8 mouse cellular contexts compared by ENCODE assay signal in genomic region chr17:21567696-21568095, GRCm38 (mm10). TPM values are rescaled to one million over a fixed set of nuclear protein-coding genes. Genes with fewer than 3 reads are reported as not detected.
DNase-seq lines count a peak whose midpoint lies in the region; ATAC-seq and TF ChIP-seq lines count a peak whose summit lies in the region.

No protein-coding gene starts in this region.

- H3K27me3 ChIP-seq in forebrain, embryonic 11.5 days (ENCODE audit: control insufficient read depth, insufficient read depth, low read length): no peaks in the 10 kb centered on the region
- no peaks in the 10 kb centered on the region for H3K27me3 ChIP-seq in hindbrain, embryonic 16.5 days (replicated peaks; ENCODE audit: control insufficient read depth, insufficient read depth, low read length)
- H3K27me3 ChIP-seq in liver, postnatal 0 days (ENCODE audit: insufficient read depth, low read length): no peaks in the 10 kb centered on the region

- H3K4me1 ChIP-seq in forebrain, embryonic 11.5 days (replicated peaks; ENCODE audit: control insufficient read depth, insufficient read depth, low read length): 0 out of 2 replicates have a peak, but pooled peaks cover 2% of the 10 kb centered on the region
- peaks cover 12% of the 10 kb centered on the region for H3K4me1 ChIP-seq in hindbrain, embryonic 16.5 days (ENCODE audit: control insufficient read depth, insufficient read depth, low read depth, low read length)
- peaks cover 4% of the 10 kb centered on the region; the same call in 1 of the 2 replicates for H3K4me1 ChIP-seq in liver, postnatal 0 days (ENCODE audit: insufficient read depth)

- intact Hi-C loops in heart, postnatal 25 days (cut with DNase I): no loop called here

- peak overlapping the region; percentile 48 for H3K4me2 ChIP-seq in forebrain, embryonic 11.5 days (ENCODE audit: low read depth, low read length, severe bottlenecking)
- peak overlapping the region; percentile 71 for H3K4me2 ChIP-seq in hindbrain, embryonic 16.5 days (ENCODE audit: low read length)
- H3K4me2 ChIP-seq in liver, postnatal 0 days (ENCODE audit: low read depth, low read length): peak overlapping the region; percentile 72

- H3K36me3 ChIP-seq in forebrain, embryonic 11.5 days (ENCODE audit: control insufficient read depth, insufficient read depth, low read length): no peaks in the 10 kb centered on the region
- H3K36me3 ChIP-seq in hindbrain, embryonic 16.5 days (ENCODE audit: control insufficient read depth, insufficient read depth, low read length): no peaks in the 10 kb centered on the region
- H3K36me3 ChIP-seq in liver, postnatal 0 days (replicated peaks; ENCODE audit: insufficient read depth, low read length): no peaks in the 10 kb centered on the region

- no peaks in the 10 kb centered on the region for H3K9me3 ChIP-seq in forebrain, embryonic 11.5 days (ENCODE audit: control insufficient read depth, low read length)
- H3K9me3 ChIP-seq in hindbrain, embryonic 16.5 days (ENCODE audit: control insufficient read depth, low read length): no peaks in the 10 kb centered on the region
- H3K9me3 ChIP-seq in liver, postnatal 0 days (ENCODE audit: low read length): no peaks in the 10 kb centered on the region

- WGBS in forebrain, embryonic 11.5 days: 68% methylated on average over 1 of the region's 1 CpGs
- 58% methylated on average over 1 of the region's 1 CpGs for WGBS in hindbrain, embryonic 16.5 days
- 30% methylated on average over 1 of the region's 1 CpGs for WGBS in liver, postnatal 0 days (ENCODE audit: insufficient replicate concordance)

- peak overlapping the region; percentile 40 for H3K4me3 ChIP-seq in forebrain, embryonic 11.5 days (ENCODE audit: low read depth, low read length)
- H3K4me3 ChIP-seq in hindbrain, embryonic 16.5 days (ENCODE audit: low read length): peak overlapping the region; percentile 58
- peak overlapping the region; percentile 67; the same call in 1 of the 2 replicates for H3K4me3 ChIP-seq in liver, postnatal 0 days (ENCODE audit: low read depth, low read length)

- ATAC-seq in forebrain, embryonic 11.5 days (replicated peaks; ENCODE audit: low FRiP score): 0 out of 2 replicates have a peak, but pooled peaks have one; percentile 11
- ATAC-seq in hindbrain, embryonic 16.5 days: no peak
- no peak for ATAC-seq in liver, postnatal 0 days

- no peak for TF ChIP-seq CTCF in liver, postnatal 0 days (IDR thresholded peaks at IDR 0.05; ENCODE audit: low read depth)

- H3K9ac ChIP-seq in forebrain, embryonic 11.5 days (ENCODE audit: low read length): no peak overlapping the region
- H3K9ac ChIP-seq in hindbrain, embryonic 16.5 days (ENCODE audit: low read depth, low read length): peak overlapping the region; percentile 53
- 0 out of 2 replicates have a peak overlapping the region, but pooled peaks have one; percentile 26 for H3K9ac ChIP-seq in liver, postnatal 0 days (replicated peaks)

- no peak for TF ChIP-seq EP300 in liver, postnatal 0 days (IDR thresholded peaks at IDR 0.05; ENCODE audit: low read depth)

- peak; percentile 90 for DNase-seq in heart, adult 11 months
- DNase-seq in heart, postnatal 25 days (ENCODE audit: low spot score): no peak
- DNase-seq in adipocyte (ENCODE audit: low spot score): peak; percentile 89
- peak; percentile 51 for DNase-seq in forebrain, embryonic 11.5 days (ENCODE audit: low spot score)
- DNase-seq in liver, postnatal 0 days: peak; percentile 20
- peak; percentile 9 to 11 for DNase-seq in right cerebral cortex, adult 2 months (ENCODE audit: low spot score in 2 of 2)
- no peak for DNase-seq in urinary bladder, adult 2 months (ENCODE audit: low spot score)

- no peak overlapping the region for H3K27ac ChIP-seq in forebrain, embryonic 11.5 days (ENCODE audit: low read depth, low read length)
- H3K27ac ChIP-seq in hindbrain, embryonic 16.5 days (ENCODE audit: low read depth, low read length): 0 out of 2 replicates have a peak overlapping the region, but pooled peaks have one; percentile 12
- H3K27ac ChIP-seq in liver, postnatal 0 days (ENCODE audit: low read depth): 0 out of 2 replicates have a peak overlapping the region, but pooled peaks have one; percentile 5

RNA-seq across cellular contexts. Expression of gene Zfp948, which starts 0.9 kb away (rescaled TPM):
- total RNA-seq in heart, postnatal 25 days (2021): 1 to 10 TPM; 3.2 TPM
- 16.3 and 18.6 TPM in 2 replicates for polyA plus RNA-seq in forebrain, embryonic 11.5 days (2014; fragmentation: Nextera tagmentation; extraction: Ambion mirVana)
- polyA plus RNA-seq in hindbrain, embryonic 16.5 days (2015; fragmentation: Nextera tagmentation; extraction: Ambion mirVana): 19.2 and 20.3 TPM in 2 replicates
- 3.2 and 3.7 TPM in 2 replicates for polyA plus RNA-seq in liver, postnatal 0 days (2015; fragmentation: Nextera tagmentation; extraction: Ambion mirVana)
- polyA plus RNA-seq in urinary bladder, adult 2 months (2012; rRNA removed): 8.5 and 9.8 TPM in 2 replicates

RNA-seq across cellular contexts. Expression of gene Zfp52, which starts 32.4 kb away (rescaled TPM):
- total RNA-seq in heart, postnatal 25 days (2021): 1 to 10 TPM; 4.6 to 4.7 TPM
- polyA plus RNA-seq in forebrain, embryonic 11.5 days (2014; fragmentation: Nextera tagmentation; extraction: Ambion mirVana): 1.2 and 1.3 TPM in 2 replicates
- polyA plus RNA-seq in hindbrain, embryonic 16.5 days (2015; fragmentation: Nextera tagmentation; extraction: Ambion mirVana): 3.0 and 3.5 TPM in 2 replicates
- 0.85 and 1.2 TPM in 2 replicates for polyA plus RNA-seq in liver, postnatal 0 days (2015; fragmentation: Nextera tagmentation; extraction: Ambion mirVana)
- polyA plus RNA-seq in urinary bladder, adult 2 months (2012; rRNA removed): 4.7 and 5.6 TPM in 2 replicates

Comparison
In these comparisons a context has a peak if more than half of its experiments do, and no peak if none do; other contexts are left out.
1. DNase-seq: peak in heart, adult 11 months (single experiment), adipocyte (single experiment), forebrain, embryonic 11.5 days (single experiment), liver, postnatal 0 days (single experiment) and right cerebral cortex, adult 2 months (2 of 2); none in heart, postnatal 25 days (single experiment) and urinary bladder, adult 2 months (single experiment).
2. Peak in every context shown above with its lines, with median percentiles within 50 percentile points of each other: H3K4me2 ChIP-seq and H3K4me3 ChIP-seq.